Mouse (Mus musculus) kidney, embryonic 15.5 days (tissue): Measurements from ENCODE around the gene Mrps14. TPM values are rescaled to one million over a fixed set of nuclear protein-coding genes. Genes with fewer than 3 reads are reported as not detected.

Experiments
- ATAC-seq: fragments of 200-750 bp; cut with Nextera tagmentation; replicated peaks from 2 replicates; pipeline ENCODE4 v1.8.0; 2017; ENCODE audit warnings: moderate TSS enrichment; ENCODE audit not compliant: low FRiP score
- H3K27ac ChIP-seq: fragments of 300-500 bp; sonication (generic); 2 replicates; pipeline ENCODE4 v1.5.1; 2015; ENCODE audit warnings: mild to moderate bottlenecking, inconsistent platforms
- H3K27me3 ChIP-seq: fragments of 300-500 bp; sonication (generic); 2 replicates; pipeline ENCODE4 v1.6.1; 2015; ENCODE audit warnings: inconsistent platforms
- H3K36me3 ChIP-seq: fragments of 300-500 bp; sonication (generic); 2 replicates; pipeline ENCODE4 v1.6.1; 2015; ENCODE audit warnings: inconsistent platforms
- H3K4me1 ChIP-seq: fragments of 300-500 bp; sonication (generic); 2 replicates; pipeline ENCODE4 v1.6.1; 2015; ENCODE audit warnings: inconsistent platforms
- H3K4me2 ChIP-seq: fragments of 300-500 bp; sonication (generic); 2 replicates; pipeline ENCODE4 v1.6.1; 2015; ENCODE audit warnings: moderate library complexity, mild to moderate bottlenecking, inconsistent platforms
- H3K4me3 ChIP-seq: fragments of 300-500 bp; sonication (generic); replicated peaks from 2 replicates; pipeline ENCODE4 v1.5.1; 2015; ENCODE audit warnings: mild to moderate bottlenecking, inconsistent platforms
- H3K9ac ChIP-seq: fragments of 300-500 bp; sonication (generic); 2 replicates; pipeline ENCODE4 v1.6.1; 2015; ENCODE audit warnings: mild to moderate bottlenecking, inconsistent platforms
- H3K9me3 ChIP-seq: fragments of 300-500 bp; sonication (generic); replicated peaks from 2 replicates; pipeline ENCODE4 v1.6.1; 2016; ENCODE audit warnings: inconsistent platforms
- WGBS: fragments of 180-500 bp; shearing (Covaris S2); methylation state at CpG from one replicate; pipeline ENCODE4 v1.1.7; 2015; ENCODE audit warnings: mixed read lengths; 5-methylcytosine and 5-hydroxymethylcytosine counted together
- polyA plus RNA-seq: library from polyadenylated mRNA; unstranded; fragments of >200 nt; fragmentation: Nextera tagmentation; extraction: Ambion mirVana; gene quantifications from 2 replicates; pipeline ENCODE4 v1.2.1, GENCODE M21; 2015

The Mrps14 gene
- 256 and 291 TPM in 2 replicates for polyA plus RNA-seq

GRCm38 (mm10) chr1:160194529-160195336, at the start of gene Mrps14:
TSS of gene Mrps14 (plus strand) at chr1:160195215.
- Histone ChIP-seq H3K4me1 (peaks cover 13% of the 10 kb centered on the region), H3K4me3 (peak within 1 kb of the TSS; percentile 89), H3K4me2 (peak within 1 kb of the TSS; percentile 78), H3K9ac (peak within 1 kb of the TSS; percentile 92), H3K9me3 (no peaks in the 10 kb centered on the region), H3K27ac (peak within 1 kb of the TSS; percentile 86), H3K36me3 (peaks cover 26% of the 10 kb centered on the region), H3K27me3 (no peaks in the 10 kb centered on the region)
- ATAC-seq, result peak; percentile 100
- WGBS, result 8% methylated on average over 31 of the region's 31 CpGs

GRCm38 (mm10) chr1:160145606-160146005, 49.4 kb upstream of the Mrps14 start:
- H3K4me2 ChIP-seq, result no peak overlapping the region
- no peaks in the 10 kb centered on the region for H3K36me3 ChIP-seq
- WGBS, result 78% methylated on average over 3 of the region's 3 CpGs
- H3K27ac ChIP-seq, result no peak overlapping the region
- H3K27me3 ChIP-seq, result no peaks in the 10 kb centered on the region
- 0 out of 2 replicates have a peak, but pooled peaks have one; percentile 33 for ATAC-seq
- H3K9me3 ChIP-seq, result no peaks in the 10 kb centered on the region
- peaks cover 8% of the 10 kb centered on the region; the same call in 1 of the 2 replicates for H3K4me1 ChIP-seq
- H3K9ac ChIP-seq, result no peak overlapping the region
- no peak overlapping the region for H3K4me3 ChIP-seq

GRCm38 (mm10) chr1:160147274-160147673, 47.7 kb upstream of the Mrps14 start:
- WGBS, result 81% methylated on average over 7 of the region's 7 CpGs
- Histone ChIP-seq H3K36me3 (no peaks in the 10 kb centered on the region), H3K9ac (no peak overlapping the region), H3K27me3 (no peaks in the 10 kb centered on the region), H3K4me2 (no peak overlapping the region), H3K4me3 (no peak overlapping the region), H3K9me3 (no peaks in the 10 kb centered on the region), H3K4me1 (peaks cover 8% of the 10 kb centered on the region; the same call in 1 of the 2 replicates), H3K27ac (no peak overlapping the region)
- ATAC-seq, result no peak

GRCm38 (mm10) chr1:160149291-160149906, 45.6 kb upstream of the Mrps14 start:
- no peak overlapping the region; the same call in 1 of the 2 replicates for H3K27ac ChIP-seq
- no peak for ATAC-seq
- H3K4me1 ChIP-seq, result peaks cover 8% of the 10 kb centered on the region; the same call in 1 of the 2 replicates
- no peak overlapping the region for H3K4me2 ChIP-seq
- WGBS, result 41% methylated on average over 11 of the region's 11 CpGs
- no peak overlapping the region for H3K9ac ChIP-seq
- H3K36me3 ChIP-seq, result no peaks in the 10 kb centered on the region
- H3K9me3 ChIP-seq, result no peaks in the 10 kb centered on the region
- no peak overlapping the region for H3K4me3 ChIP-seq
- no peaks in the 10 kb centered on the region for H3K27me3 ChIP-seq

GRCm38 (mm10) chr1:160150726-160151125, 44.3 kb upstream of the Mrps14 start:
- no peaks in the 10 kb centered on the region for H3K27me3 ChIP-seq
- WGBS, result 61% methylated on average over 3 of the region's 3 CpGs
- H3K4me2 ChIP-seq, result no peak overlapping the region
- H3K9ac ChIP-seq, result no peak overlapping the region
- no peak overlapping the region for H3K4me3 ChIP-seq
- no peaks in the 10 kb centered on the region for H3K36me3 ChIP-seq
- peaks cover 6% of the 10 kb centered on the region; the same call in 1 of the 2 replicates for H3K4me1 ChIP-seq
- no peak overlapping the region for H3K27ac ChIP-seq
- ATAC-seq, result no peak
- no peaks in the 10 kb centered on the region for H3K9me3 ChIP-seq

- Histone ChIP-seq H3K9ac (no peak within 1 kb of the TSS), H3K36me3 (no peaks in the 10 kb centered on the region), H3K4me2 (no peak within 1 kb of the TSS), H3K4me3 (no peak within 1 kb of the TSS), H3K27ac (no peak within 1 kb of the TSS), H3K9me3 (no peaks in the 10 kb centered on the region), H3K27me3 (no peaks in the 10 kb centered on the region), H3K4me1 (peaks cover 2% of the 10 kb centered on the region; the same call in 1 of the 2 replicates)
- ATAC-seq, result no peak
- 65% methylated on average over 8 of the region's 8 CpGs for WGBS
Observed at GRCm38 (mm10) chr1:160153480-160153879, 41.5 kb upstream of the Mrps14 start, which contains the start of gene Tnn. TSS of gene Tnn (minus strand) at chr1:160153580.

- WGBS, result 91% methylated on average over 2 of the region's 2 CpGs
- Histone ChIP-seq H3K4me2 (no peak overlapping the region), H3K36me3 (no peaks in the 10 kb centered on the region), H3K27me3 (no peaks in the 10 kb centered on the region), H3K27ac (no peak overlapping the region), H3K4me1 (no peaks in the 10 kb centered on the region), H3K9ac (no peak overlapping the region), H3K9me3 (no peaks in the 10 kb centered on the region), H3K4me3 (no peak overlapping the region)
- no peak for ATAC-seq
Observed at GRCm38 (mm10) chr1:160158190-160158589, 36.8 kb upstream of the Mrps14 start.

GRCm38 (mm10) chr1:160166600-160166999, 28.4 kb upstream of the Mrps14 start:
- Histone ChIP-seq H3K4me3 (no peak overlapping the region), H3K36me3 (no peaks in the 10 kb centered on the region), H3K9me3 (no peaks in the 10 kb centered on the region), H3K4me1 (no peaks in the 10 kb centered on the region), H3K27ac (no peak overlapping the region), H3K27me3 (no peaks in the 10 kb centered on the region), H3K4me2 (no peak overlapping the region), H3K9ac (no peak overlapping the region)
- ATAC-seq, result no peak
- 59% methylated on average over 3 of the region's 5 CpGs for WGBS

- no peaks in the 10 kb centered on the region for H3K9me3 ChIP-seq
- no peak for ATAC-seq
- H3K4me3 ChIP-seq, result no peak overlapping the region
- no peak overlapping the region for H3K9ac ChIP-seq
- 80% methylated on average over 8 of the region's 8 CpGs for WGBS
- H3K4me1 ChIP-seq, result peaks cover 3% of the 10 kb centered on the region; the same call in 1 of the 2 replicates
- no peak overlapping the region for H3K27ac ChIP-seq
- no peaks in the 10 kb centered on the region for H3K27me3 ChIP-seq
- no peak overlapping the region for H3K4me2 ChIP-seq
- no peaks in the 10 kb centered on the region for H3K36me3 ChIP-seq
Observed at GRCm38 (mm10) chr1:160176903-160177302, 18.1 kb upstream of the Mrps14 start.

- Histone ChIP-seq H3K9ac (no peak overlapping the region), H3K27ac (no peak overlapping the region), H3K4me2 (no peak overlapping the region), H3K36me3 (no peaks in the 10 kb centered on the region), H3K9me3 (no peaks in the 10 kb centered on the region), H3K27me3 (no peaks in the 10 kb centered on the region), H3K4me3 (no peak overlapping the region), H3K4me1 (peaks cover 5% of the 10 kb centered on the region; the same call in 1 of the 2 replicates)
- no peak for ATAC-seq
- 46% methylated on average over 4 of the region's 4 CpGs for WGBS
Observed at GRCm38 (mm10) chr1:160181216-160181615, 13.8 kb upstream of the Mrps14 start.

GRCm38 (mm10) chr1:160184506-160184905, 10.5 kb upstream of the Mrps14 start:
- no peak overlapping the region for H3K27ac ChIP-seq
- no peaks in the 10 kb centered on the region for H3K27me3 ChIP-seq
- peaks cover 5% of the 10 kb centered on the region; the same call in 1 of the 2 replicates for H3K4me1 ChIP-seq
- no peaks in the 10 kb centered on the region for H3K36me3 ChIP-seq
- no peak overlapping the region for H3K4me3 ChIP-seq
- H3K9me3 ChIP-seq, result no peaks in the 10 kb centered on the region
- ATAC-seq, result peak; percentile 85
- no peak overlapping the region for H3K4me2 ChIP-seq
- no peak overlapping the region for H3K9ac ChIP-seq
- 13% methylated on average over 5 of the region's 5 CpGs for WGBS

GRCm38 (mm10) chr1:160195337-160195663, 285 bp downstream of the Mrps14 start:
- under 1% methylated on average over 13 of the region's 13 CpGs for WGBS
- Histone ChIP-seq H3K27ac (peak overlapping the region; percentile 86), H3K4me1 (peaks cover 13% of the 10 kb centered on the region), H3K36me3 (peaks cover 31% of the 10 kb centered on the region), H3K9me3 (no peaks in the 10 kb centered on the region), H3K4me2 (peak overlapping the region; percentile 78), H3K9ac (peak overlapping the region; percentile 92), H3K27me3 (no peaks in the 10 kb centered on the region), H3K4me3 (peak overlapping the region; percentile 89)
- ATAC-seq, result no peak
